Mouse (Mus musculus): ENCODE results near the gene Gpbar1.

DNA sequence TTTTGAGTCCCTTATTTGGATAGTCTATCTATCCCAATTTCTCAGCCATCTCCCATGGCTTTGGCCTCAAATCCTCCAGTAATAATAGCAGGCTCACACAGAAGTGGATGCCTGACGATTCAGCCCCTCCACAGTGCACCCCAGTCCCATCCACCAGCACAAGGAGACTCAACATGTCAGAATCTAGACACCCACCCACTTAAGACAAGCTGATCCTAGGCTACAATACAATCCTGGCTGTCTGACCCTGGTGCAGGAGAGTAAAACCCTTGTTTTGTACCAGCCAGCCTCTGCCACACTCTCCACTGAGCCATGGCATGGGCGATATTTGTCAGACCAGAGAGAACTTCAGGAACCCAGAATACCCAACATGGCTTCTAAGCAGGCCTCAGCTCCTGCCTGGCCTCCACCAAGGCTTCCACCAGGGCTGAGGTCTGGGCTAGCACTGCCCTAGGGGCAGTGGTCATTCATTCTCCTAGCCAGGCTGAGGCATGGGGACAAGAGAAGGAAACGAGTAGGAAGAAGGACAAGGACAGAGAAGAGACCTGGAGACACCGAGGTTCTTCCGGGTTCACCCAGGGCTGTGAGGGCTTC lies 19.9 kb downstream of the Gpbar1 start:
- TF ChIP-seq CTCF (IDR thresholded peaks at IDR 0.05) (no peak), EP300 (IDR thresholded peaks at IDR 0.05) (no peak)

Measured in lung, postnatal 0 days (tissue).